Mouse (Mus musculus): ENCODE data around the gene Smarcd3. TPM values are rescaled to one million over a fixed set of nuclear protein-coding genes. Genes with fewer than 3 reads are reported as not detected.
"Not testable (repeated sequence)": the region's sequence is repeated elsewhere in the genome, so short reads cannot be mapped to it uniquely, and the experiment has no call there.

Gene Smarcd3
- polyA plus RNA-seq, 1 experiment from 2014 or later: 35.6 TPM

DNA sequence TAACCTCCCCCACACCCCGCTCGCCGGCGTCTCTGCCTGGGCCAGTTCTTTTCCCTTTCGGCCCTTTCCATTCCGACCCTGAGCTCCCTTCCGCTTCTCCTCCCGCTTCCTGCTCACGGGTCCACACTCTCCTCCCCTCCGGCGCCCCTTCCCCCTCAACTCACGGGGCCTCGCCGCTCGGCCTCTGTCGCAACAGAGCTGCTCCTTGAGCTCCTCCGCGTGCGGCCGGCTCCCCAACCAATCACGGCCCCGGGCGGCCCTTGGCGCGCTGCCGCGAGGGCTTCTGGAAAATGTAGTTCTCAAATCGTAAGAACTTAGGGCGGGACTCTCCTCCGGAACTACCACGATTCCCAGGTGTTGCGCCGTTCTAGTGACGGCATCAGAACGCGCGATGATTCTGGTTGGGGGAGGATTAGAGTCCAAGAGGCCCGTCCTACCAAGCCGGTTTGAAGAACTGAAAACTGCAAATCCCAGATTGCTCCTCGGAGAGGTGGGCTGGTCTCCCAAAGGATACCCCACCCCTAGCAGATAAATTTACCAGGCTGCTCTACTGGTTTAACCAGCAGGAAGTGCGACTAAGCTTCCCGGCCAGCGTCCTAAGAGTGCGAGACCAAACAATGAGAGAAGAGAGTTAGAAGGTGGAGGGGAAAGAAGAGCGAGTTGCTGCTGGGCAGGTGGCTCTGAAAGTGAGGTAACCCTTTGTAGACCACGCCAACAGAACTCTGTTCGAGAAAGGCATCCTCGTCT, 46.9 kb downstream of the Smarcd3 start, which contains the start of gene Abcf2:
Gene Abcf2, minus strand, starts transcription at position 285 of the 747 bp plus-strand sequence.
- peak; percentile 98 for ATAC-seq (ENCODE audit: insufficient number of reproducible peaks, insufficient read depth, low FRiP score, low read depth)

GRCm38 (mm10) chr5:24576801-24577182, 47.4 kb downstream of the Smarcd3 start:
- peak; percentile 23; the same call in 1 of the 2 replicates for ATAC-seq (ENCODE audit: insufficient number of reproducible peaks, insufficient read depth, low FRiP score, low read depth)
- Histone ChIP-seq H3K27ac (ENCODE audit: low read length) (peak overlapping the region; percentile 74), H3K36me3 (ENCODE audit: control insufficient read depth, insufficient read depth, low read length) (peaks cover 35% of the 10 kb centered on the region), H3K4me2 (replicated peaks; ENCODE audit: low read depth, low read length) (peak overlapping the region; percentile 86), H3K27me3 (ENCODE audit: control insufficient read depth, insufficient read depth, low read length) (no peaks in the 10 kb centered on the region), H3K4me1 (ENCODE audit: control insufficient read depth, insufficient read depth, low read length) (peaks cover 12% of the 10 kb centered on the region; the same call in 1 of the 2 replicates), H3K9me3 (ENCODE audit: control insufficient read depth, low read depth, low read length) (no peaks in the 10 kb centered on the region), H3K9ac (replicated peaks; ENCODE audit: low read depth, low read length) (peak overlapping the region; percentile 77), H3K4me3 (ENCODE audit: low read depth, low read length) (peak overlapping the region; percentile 78)
- WGBS: under 1% methylated on average over 32 of the region's 32 CpGs

More for the DNA sequence above, 46.9 kb downstream of the Smarcd3 start, which contains the start of gene Abcf2:
- Histone ChIP-seq H3K9me3 (ENCODE audit: control insufficient read depth, low read depth, low read length) (no peaks in the 10 kb centered on the region), H3K9ac (replicated peaks; ENCODE audit: low read depth, low read length) (peak within 1 kb of the TSS; percentile 77), H3K4me3 (ENCODE audit: low read depth, low read length) (peak within 1 kb of the TSS; percentile 78), H3K27me3 (ENCODE audit: control insufficient read depth, insufficient read depth, low read length) (no peaks in the 10 kb centered on the region), H3K4me2 (replicated peaks; ENCODE audit: low read depth, low read length) (peak within 1 kb of the TSS; percentile 86), H3K36me3 (ENCODE audit: control insufficient read depth, insufficient read depth, low read length) (peaks cover 29% of the 10 kb centered on the region), H3K4me1 (ENCODE audit: control insufficient read depth, insufficient read depth, low read length) (peaks cover 12% of the 10 kb centered on the region; the same call in 1 of the 2 replicates), H3K27ac (ENCODE audit: low read length) (peak within 1 kb of the TSS; percentile 74)
- WGBS: under 1% methylated on average over 48 of the region's 48 CpGs

DNA sequence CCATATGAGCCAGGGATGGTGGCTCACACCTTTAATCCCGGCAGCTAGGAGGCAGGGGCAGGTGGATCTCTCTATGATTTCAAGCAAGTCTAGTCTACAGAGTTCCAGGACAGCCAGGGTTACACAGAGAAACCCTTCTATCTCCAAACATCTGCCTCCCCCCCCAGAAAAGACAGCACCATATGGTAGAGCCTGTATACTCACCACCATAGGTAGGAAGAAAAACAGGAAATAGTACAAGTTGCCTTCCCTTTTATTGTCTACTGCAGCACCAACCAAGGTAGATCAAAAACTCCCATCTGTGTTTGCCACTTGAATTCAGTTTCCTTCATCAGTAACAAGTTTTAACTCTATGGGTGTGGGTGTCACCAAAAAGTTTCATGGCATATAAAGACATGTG, 48.3 kb downstream of the Smarcd3 start:
- peak overlapping the region; percentile 78; the same call in 1 of the 2 replicates for H3K4me3 ChIP-seq (ENCODE audit: low read depth, low read length)
- H3K27ac ChIP-seq (ENCODE audit: low read length): no peak overlapping the region
- 81% methylated on average over 1 of the region's 1 CpGs for WGBS
- peaks cover 12% of the 10 kb centered on the region; the same call in 1 of the 2 replicates for H3K4me1 ChIP-seq (ENCODE audit: control insufficient read depth, insufficient read depth, low read length)
- no peaks in the 10 kb centered on the region for H3K27me3 ChIP-seq (ENCODE audit: control insufficient read depth, insufficient read depth, low read length)
- 0 out of 2 replicates have a peak overlapping the region, but pooled peaks have one; percentile 77 for H3K9ac ChIP-seq (replicated peaks; ENCODE audit: low read depth, low read length)
- peak overlapping the region; percentile 86 for H3K4me2 ChIP-seq (replicated peaks; ENCODE audit: low read depth, low read length)
- no peak for ATAC-seq (ENCODE audit: insufficient number of reproducible peaks, insufficient read depth, low FRiP score, low read depth)
- H3K9me3 ChIP-seq (ENCODE audit: control insufficient read depth, low read depth, low read length): no peaks in the 10 kb centered on the region
- peaks cover 44% of the 10 kb centered on the region for H3K36me3 ChIP-seq (ENCODE audit: control insufficient read depth, insufficient read depth, low read length)

GRCm38 (mm10) chr5:24556709-24557108, 67.5 kb downstream of the Smarcd3 start, which contains the start of gene 4931409K22Rik:
TSS of gene 4931409K22Rik (minus strand) at chr5:24556809.
- no peaks in the 10 kb centered on the region for H3K36me3 ChIP-seq (ENCODE audit: control insufficient read depth, insufficient read depth, low read length)
- WGBS: 62% methylated on average over 2 of the region's 2 CpGs
- H3K27me3 ChIP-seq (ENCODE audit: control insufficient read depth, insufficient read depth, low read length): no peaks in the 10 kb centered on the region
- no peak within 1 kb of the TSS for H3K9ac ChIP-seq (replicated peaks; ENCODE audit: low read depth, low read length)
- no peaks in the 10 kb centered on the region for H3K9me3 ChIP-seq (ENCODE audit: control insufficient read depth, low read depth, low read length)
- H3K4me3 ChIP-seq (ENCODE audit: low read depth, low read length): no peak within 1 kb of the TSS
- no peak within 1 kb of the TSS for H3K27ac ChIP-seq (ENCODE audit: low read length)
- H3K4me1 ChIP-seq (ENCODE audit: control insufficient read depth, insufficient read depth, low read length): no peaks in the 10 kb centered on the region
- no peak for ATAC-seq (ENCODE audit: insufficient number of reproducible peaks, insufficient read depth, low FRiP score, low read depth)
- no peak within 1 kb of the TSS for H3K4me2 ChIP-seq (replicated peaks; ENCODE audit: low read depth, low read length)

DNA sequence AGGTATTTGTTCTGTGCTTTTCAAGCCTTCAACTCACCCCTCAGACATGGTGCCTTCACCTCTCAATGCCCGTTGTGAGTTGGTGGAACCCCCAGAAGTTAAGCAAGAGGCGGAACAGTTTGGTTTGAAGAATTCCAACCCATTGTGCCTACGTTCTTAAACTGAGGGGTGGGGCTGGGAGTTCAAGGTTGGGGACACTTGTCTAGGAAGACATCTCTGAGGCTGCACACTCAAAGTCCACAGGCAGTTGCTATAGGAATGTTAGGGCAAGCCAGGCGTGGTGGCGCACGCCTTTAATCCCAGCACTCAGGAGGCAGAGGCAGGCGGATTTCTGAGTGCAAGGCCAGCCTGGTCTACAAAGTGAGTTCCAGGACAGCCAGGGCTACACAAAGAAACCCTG, 68.9 kb downstream of the Smarcd3 start:
- not testable (repeated sequence) for H3K27ac ChIP-seq (ENCODE audit: low read length); H3K36me3 ChIP-seq (ENCODE audit: control insufficient read depth, insufficient read depth, low read length); H3K9ac ChIP-seq (replicated peaks; ENCODE audit: low read depth, low read length); ATAC-seq (ENCODE audit: insufficient number of reproducible peaks, insufficient read depth, low FRiP score, low read depth); H3K9me3 ChIP-seq (ENCODE audit: control insufficient read depth, low read depth, low read length); H3K27me3 ChIP-seq (ENCODE audit: control insufficient read depth, insufficient read depth, low read length); H3K4me3 ChIP-seq (ENCODE audit: low read depth, low read length); H3K4me1 ChIP-seq (ENCODE audit: control insufficient read depth, insufficient read depth, low read length); H3K4me2 ChIP-seq (replicated peaks; ENCODE audit: low read depth, low read length)
- WGBS: 95% methylated on average over 7 of the region's 7 CpGs

DNA sequence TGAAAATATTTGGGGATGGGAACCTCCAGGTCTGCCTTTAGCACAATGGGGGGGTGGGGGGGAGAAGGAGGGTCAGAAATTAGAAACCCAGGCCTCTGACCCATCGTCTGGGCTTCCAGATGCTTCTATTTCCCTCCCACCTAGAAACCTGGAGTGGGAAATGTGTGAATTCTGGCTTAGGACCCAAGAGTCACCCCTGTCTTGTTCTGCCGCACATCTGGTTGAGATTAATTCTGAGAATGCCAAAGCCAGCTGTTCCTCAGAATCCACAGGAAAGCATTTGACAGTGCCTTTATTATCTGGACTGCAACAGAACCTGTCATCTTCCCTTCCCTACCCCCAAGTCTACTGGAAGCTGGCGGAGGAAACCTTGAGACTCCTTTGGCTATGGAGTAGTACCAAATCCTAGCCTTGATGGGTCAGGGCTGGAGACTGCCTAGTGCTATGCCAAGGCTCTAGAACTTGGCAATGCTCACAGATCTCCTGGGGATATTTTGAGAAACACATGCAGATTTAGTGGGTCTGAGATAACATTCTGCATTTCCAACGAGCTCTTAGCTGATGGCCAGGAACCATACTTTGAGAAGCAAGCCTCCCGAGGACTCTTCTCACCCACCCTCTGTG, 70.5 kb downstream of the Smarcd3 start:
- Histone ChIP-seq H3K4me1 (ENCODE audit: control insufficient read depth, insufficient read depth, low read length) (peaks cover 4% of the 10 kb centered on the region), H3K36me3 (ENCODE audit: control insufficient read depth, insufficient read depth, low read length) (no peaks in the 10 kb centered on the region), H3K4me2 (replicated peaks; ENCODE audit: low read depth, low read length) (no peak overlapping the region), H3K27ac (ENCODE audit: low read length) (no peak overlapping the region), H3K27me3 (ENCODE audit: control insufficient read depth, insufficient read depth, low read length) (no peaks in the 10 kb centered on the region), H3K9ac (replicated peaks; ENCODE audit: low read depth, low read length) (no peak overlapping the region), H3K4me3 (ENCODE audit: low read depth, low read length) (no peak overlapping the region), H3K9me3 (ENCODE audit: control insufficient read depth, low read depth, low read length) (no peaks in the 10 kb centered on the region)
- 65% methylated on average over 5 of the region's 5 CpGs for WGBS
- no peak for ATAC-seq (ENCODE audit: insufficient number of reproducible peaks, insufficient read depth, low FRiP score, low read depth)

DNA sequence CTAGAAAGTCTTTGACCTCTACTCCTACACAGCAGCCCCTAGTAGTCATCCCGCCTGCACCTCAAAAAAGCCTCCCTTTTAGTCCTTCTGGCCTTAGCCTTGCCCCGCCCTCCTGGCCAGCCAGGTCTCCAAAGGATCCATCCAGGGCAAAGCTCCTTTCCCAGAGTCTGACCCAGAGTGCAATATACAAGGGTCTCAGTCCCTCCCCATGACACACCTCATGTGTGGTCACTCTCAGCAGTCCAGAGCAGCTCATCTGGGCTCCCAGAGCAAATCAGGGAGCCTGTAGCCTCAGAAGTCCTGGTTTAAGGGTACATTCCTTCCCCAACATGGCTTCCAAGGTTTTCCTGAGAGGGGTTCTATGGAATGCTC, 72.9 kb downstream of the Smarcd3 start:
- H3K27ac ChIP-seq (ENCODE audit: low read length): no peak overlapping the region
- WGBS: 39% methylated on average over 2 of the region's 2 CpGs
- H3K9ac ChIP-seq (replicated peaks; ENCODE audit: low read depth, low read length): no peak overlapping the region
- no peaks in the 10 kb centered on the region for H3K36me3 ChIP-seq (ENCODE audit: control insufficient read depth, insufficient read depth, low read length)
- peaks cover 4% of the 10 kb centered on the region for H3K4me1 ChIP-seq (ENCODE audit: control insufficient read depth, insufficient read depth, low read length)
- H3K9me3 ChIP-seq (ENCODE audit: control insufficient read depth, low read depth, low read length): no peaks in the 10 kb centered on the region
- no peaks in the 10 kb centered on the region for H3K27me3 ChIP-seq (ENCODE audit: control insufficient read depth, insufficient read depth, low read length)
- peak overlapping the region; percentile 31 for H3K4me2 ChIP-seq (replicated peaks; ENCODE audit: low read depth, low read length)
- ATAC-seq (ENCODE audit: insufficient number of reproducible peaks, insufficient read depth, low FRiP score, low read depth): no peak
- H3K4me3 ChIP-seq (ENCODE audit: low read depth, low read length): no peak overlapping the region

DNA sequence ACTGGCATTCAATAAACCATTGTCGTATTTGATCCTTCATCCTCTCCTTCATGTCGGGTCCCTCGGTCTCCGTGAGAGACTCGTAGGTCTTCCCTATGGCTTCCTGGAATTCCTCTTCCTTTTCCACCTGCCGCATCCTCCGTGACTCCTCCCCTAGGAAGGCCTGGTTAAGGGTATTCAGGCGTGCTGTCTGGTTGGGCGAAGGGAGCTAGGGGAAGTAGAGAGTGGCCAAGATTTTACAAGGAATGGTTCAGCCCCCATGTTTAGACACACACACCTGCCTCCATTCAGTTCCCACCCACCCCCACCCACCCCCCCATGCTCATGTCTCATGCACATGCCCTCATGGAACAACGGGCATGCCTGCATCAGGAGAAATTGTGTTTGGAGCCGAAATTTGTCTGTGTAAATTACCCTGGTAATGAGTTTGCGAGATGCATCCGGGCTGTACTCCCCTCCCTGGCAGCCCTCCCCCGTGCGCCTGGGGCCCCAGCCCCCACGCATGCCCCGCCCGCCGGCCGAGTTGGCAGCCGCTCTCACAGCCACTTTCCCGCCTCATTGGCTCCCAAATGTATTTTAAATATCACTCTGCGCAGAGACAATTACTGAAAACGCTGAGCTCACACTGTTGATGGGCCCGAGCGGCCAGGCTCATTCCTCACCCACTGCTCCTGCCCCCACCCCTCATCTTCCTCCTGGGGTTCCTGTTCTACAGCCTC, 73.5 kb downstream of the Smarcd3 start:
- 32% methylated on average over 26 of the region's 26 CpGs for WGBS
- H3K9me3 ChIP-seq (ENCODE audit: control insufficient read depth, low read depth, low read length): no peaks in the 10 kb centered on the region
- H3K27ac ChIP-seq (ENCODE audit: low read length): no peak overlapping the region
- no peak overlapping the region for H3K9ac ChIP-seq (replicated peaks; ENCODE audit: low read depth, low read length)
- H3K4me2 ChIP-seq (replicated peaks; ENCODE audit: low read depth, low read length): peak overlapping the region; percentile 31
- no peaks in the 10 kb centered on the region for H3K27me3 ChIP-seq (ENCODE audit: control insufficient read depth, insufficient read depth, low read length)
- peaks cover 4% of the 10 kb centered on the region for H3K4me1 ChIP-seq (ENCODE audit: control insufficient read depth, insufficient read depth, low read length)
- no peak overlapping the region for H3K4me3 ChIP-seq (ENCODE audit: low read depth, low read length)
- H3K36me3 ChIP-seq (ENCODE audit: control insufficient read depth, insufficient read depth, low read length): no peaks in the 10 kb centered on the region
- peak; percentile 50; the same call in 1 of the 2 replicates for ATAC-seq (ENCODE audit: insufficient number of reproducible peaks, insufficient read depth, low FRiP score, low read depth)
